Mouse (Mus musculus): ENCODE results near the gene Mmp14.
A peak's percentile ranks its signal among the peaks of the same experiment; 100 is the strongest.

DNA sequence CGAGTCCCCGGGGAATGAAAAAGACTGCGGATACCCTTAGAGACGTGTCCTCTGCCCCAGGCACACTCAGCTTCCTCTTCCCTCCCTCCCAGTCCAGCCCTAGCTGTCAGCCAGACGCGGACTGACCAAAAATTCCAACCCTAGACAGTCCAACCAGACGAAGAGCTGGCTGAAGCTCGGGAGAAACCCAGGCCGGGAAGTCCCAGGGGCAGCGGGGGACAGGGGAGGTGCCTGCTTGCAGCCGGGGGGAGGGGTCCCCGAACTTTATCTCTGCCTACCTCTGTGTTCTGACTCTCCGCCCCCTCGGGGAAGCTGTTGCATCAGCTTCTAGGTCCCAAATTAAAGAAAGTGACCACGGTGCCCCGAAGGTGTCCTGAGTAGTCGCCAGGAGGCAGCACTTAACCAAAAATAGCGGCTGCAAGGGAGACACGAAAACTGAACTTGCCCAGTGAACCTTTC, 13.8 kb upstream of the Mmp14 start, which contains the start of gene Slc7a7:
- TF ChIP-seq NELFE (IDR thresholded peaks at IDR 0.05; ENCODE audit: low read depth, low read length) = peak; percentile 72
- TF ChIP-seq POLR2AphosphoS5 (IDR thresholded peaks at IDR 0.05; ENCODE audit: borderline replicate concordance, low read depth, low read length) = no peak
